Mouse (Mus musculus): ENCODE measurements around the gene Khdrbs1.
"Not testable (repeated sequence)": the region's sequence is repeated elsewhere in the genome, so short reads cannot be mapped to it uniquely, and the experiment has no call there.

Gene Khdrbs1

GRCm38 (mm10) chr4:129742232-129743009 is at the start of gene Khdrbs1:
TSS of gene Khdrbs1 (minus strand) at chr4:129742303.
- peak; percentile 98 for DNase-seq (ENCODE audit: low read depth, low spot score)

GRCm38 (mm10) chr4:129791399-129791798 is 49.3 kb upstream of the Khdrbs1 start:
- no peak for DNase-seq (ENCODE audit: low read depth, low spot score)

GRCm38 (mm10) chr4:129790475-129790874 is 48.4 kb upstream of the Khdrbs1 start:
- DNase-seq (ENCODE audit: low read depth, low spot score), result no peak

- no peak for DNase-seq (ENCODE audit: low read depth, low spot score)
Measured at GRCm38 (mm10) chr4:129789635-129790034, 47.5 kb upstream of the Khdrbs1 start.

GRCm38 (mm10) chr4:129788693-129789092 is 46.6 kb upstream of the Khdrbs1 start:
- no peak for DNase-seq (ENCODE audit: low read depth, low spot score)

- DNase-seq (ENCODE audit: low read depth, low spot score), result peak; percentile 76
Measured at GRCm38 (mm10) chr4:129785178-129785577, 43.1 kb upstream of the Khdrbs1 start.

GRCm38 (mm10) chr4:129783506-129783905 is 41.4 kb upstream of the Khdrbs1 start:
- DNase-seq (ENCODE audit: low read depth, low spot score), result no peak

GRCm38 (mm10) chr4:129782857-129783331 is 40.8 kb upstream of the Khdrbs1 start:
- DNase-seq (ENCODE audit: low read depth, low spot score), result no peak

GRCm38 (mm10) chr4:129781881-129782675 is 40.0 kb upstream of the Khdrbs1 start:
- no peak for DNase-seq (ENCODE audit: low read depth, low spot score)

- DNase-seq (ENCODE audit: low read depth, low spot score), result no peak
Measured at GRCm38 (mm10) chr4:129771672-129772521, 29.8 kb upstream of the Khdrbs1 start.

GRCm38 (mm10) chr4:129771314-129771671 is 29.2 kb upstream of the Khdrbs1 start:
- no peak for DNase-seq (ENCODE audit: low read depth, low spot score)

GRCm38 (mm10) chr4:129770600-129770999 is 28.5 kb upstream of the Khdrbs1 start:
- no peak for DNase-seq (ENCODE audit: low read depth, low spot score)

GRCm38 (mm10) chr4:129768742-129769141 is 26.6 kb upstream of the Khdrbs1 start:
- DNase-seq (ENCODE audit: low read depth, low spot score), result not testable (repeated sequence)

GRCm38 (mm10) chr4:129767782-129768181 is 25.7 kb upstream of the Khdrbs1 start:
- DNase-seq (ENCODE audit: low read depth, low spot score), result no peak

GRCm38 (mm10) chr4:129765351-129765750 is 23.2 kb upstream of the Khdrbs1 start:
- DNase-seq (ENCODE audit: low read depth, low spot score), result no peak

- not testable (repeated sequence) for DNase-seq (ENCODE audit: low read depth, low spot score)
Measured at GRCm38 (mm10) chr4:129762496-129762895, 20.4 kb upstream of the Khdrbs1 start.

GRCm38 (mm10) chr4:129761606-129762005 is 19.5 kb upstream of the Khdrbs1 start:
- DNase-seq (ENCODE audit: low read depth, low spot score), result no peak

GRCm38 (mm10) chr4:129755455-129755854 is 13.4 kb upstream of the Khdrbs1 start:
- DNase-seq (ENCODE audit: low read depth, low spot score), result no peak

GRCm38 (mm10) chr4:129754742-129755141 is 12.6 kb upstream of the Khdrbs1 start:
- DNase-seq (ENCODE audit: low read depth, low spot score), result no peak

- DNase-seq (ENCODE audit: low read depth, low spot score), result no peak
Measured at GRCm38 (mm10) chr4:129750430-129750829, 8.3 kb upstream of the Khdrbs1 start.

- no peak for DNase-seq (ENCODE audit: low read depth, low spot score)
Measured at GRCm38 (mm10) chr4:129746591-129746990, 4.5 kb upstream of the Khdrbs1 start.

GRCm38 (mm10) chr4:129746106-129746505 is 4.0 kb upstream of the Khdrbs1 start:
- no peak for DNase-seq (ENCODE audit: low read depth, low spot score)

All from retina, postnatal 7 days (tissue).